Mouse (Mus musculus) B cell, adult 2 months (primary cell): ENCODE results near the gene Arhgap35.
"Not testable (repeated sequence)": the region's sequence is repeated elsewhere in the genome, so short reads cannot be mapped to it uniquely, and the experiment has no call there.

Experiments used
- DNase-seq, 2 experiments: peaks; one replicate each; pipeline ENCODE4 v3.0.0; 2022

The Arhgap35 gene

DNA sequence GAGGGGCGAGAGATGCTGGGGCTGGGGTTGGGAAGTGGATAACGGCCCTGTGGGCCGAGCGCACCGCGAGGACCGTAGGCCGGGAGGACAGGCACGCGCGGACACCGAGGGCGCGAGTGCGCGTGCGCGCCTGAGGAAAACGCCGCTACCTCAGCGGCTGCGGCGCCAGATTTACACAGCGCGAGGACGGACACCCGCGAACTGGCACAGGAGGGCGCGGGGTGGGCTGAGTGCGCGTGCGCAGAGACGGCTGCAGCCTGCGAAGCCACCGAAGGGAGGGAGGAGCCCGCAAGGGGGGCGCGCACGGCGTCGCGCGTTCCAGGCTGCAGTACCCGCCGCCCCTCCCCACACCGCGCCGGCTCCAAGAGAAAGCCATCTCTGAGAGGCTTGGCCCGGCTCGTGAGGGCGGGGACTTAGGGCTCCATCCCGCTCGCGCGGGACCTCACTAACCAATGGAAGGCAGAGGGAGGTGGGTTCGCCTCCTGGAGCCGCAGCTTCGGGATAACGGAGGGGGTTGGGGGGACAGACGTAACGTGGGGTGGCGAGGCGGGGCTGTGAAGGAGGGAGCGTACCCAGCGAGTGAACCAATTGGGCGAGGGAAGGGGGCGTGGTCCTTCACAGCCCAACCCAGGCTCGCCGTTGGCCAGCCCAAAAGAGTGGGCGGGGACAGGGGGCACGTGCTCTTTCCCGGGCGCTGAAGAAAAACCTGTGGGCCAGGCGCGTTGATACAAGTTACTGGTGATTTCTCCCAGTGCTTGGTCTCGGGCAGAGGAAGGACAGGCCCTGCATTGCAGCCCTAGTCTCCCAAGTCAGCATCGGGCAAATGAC lies at the start of gene Arhgap35:
Arhgap35 (minus strand) TSS at position 106 of the 828 bp plus-strand sequence.
- DNase-seq = peak; percentile 96 to 97

DNA sequence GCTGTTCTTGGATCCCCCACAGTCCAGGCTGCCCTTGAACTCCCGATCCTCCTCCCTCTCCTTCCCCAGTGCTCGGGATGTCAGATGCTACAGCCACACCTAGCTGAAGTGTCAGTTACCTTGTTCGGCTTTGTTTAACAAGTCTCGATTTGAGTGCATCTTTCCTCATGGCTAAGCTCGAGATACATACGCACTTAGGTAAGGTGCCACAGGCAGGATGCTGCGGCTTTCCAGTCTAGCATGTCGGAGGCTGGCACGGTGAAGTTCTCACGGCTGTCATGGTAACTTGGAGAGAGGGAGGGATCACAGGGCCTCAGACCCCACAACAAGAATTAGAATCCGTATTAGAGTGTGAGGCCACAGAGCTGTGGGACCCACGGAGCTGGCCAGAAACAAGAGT lies 29.5 kb upstream of the Arhgap35 start:
- no peak for DNase-seq

DNA sequence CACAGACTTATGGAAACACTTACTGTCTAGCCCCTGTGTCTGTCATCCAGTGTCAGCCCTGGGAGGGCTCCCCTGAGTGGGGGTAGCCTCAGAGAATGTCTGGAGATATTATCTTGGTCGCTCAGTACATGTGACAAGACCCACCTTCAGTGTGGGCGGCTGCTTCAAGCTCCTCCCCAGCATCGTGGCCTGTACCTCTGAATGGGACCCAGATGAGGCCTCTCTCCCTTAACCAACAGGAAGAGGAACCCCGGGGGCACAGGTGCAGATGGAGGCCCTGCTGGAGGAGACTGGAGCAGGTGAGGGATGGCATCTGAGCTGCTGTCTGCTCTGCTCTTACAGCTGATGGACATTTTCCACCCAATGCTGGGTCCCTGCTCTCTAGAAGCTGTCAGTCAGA lies 28.3 kb upstream of the Arhgap35 start:
- not testable (repeated sequence) for DNase-seq

DNA sequence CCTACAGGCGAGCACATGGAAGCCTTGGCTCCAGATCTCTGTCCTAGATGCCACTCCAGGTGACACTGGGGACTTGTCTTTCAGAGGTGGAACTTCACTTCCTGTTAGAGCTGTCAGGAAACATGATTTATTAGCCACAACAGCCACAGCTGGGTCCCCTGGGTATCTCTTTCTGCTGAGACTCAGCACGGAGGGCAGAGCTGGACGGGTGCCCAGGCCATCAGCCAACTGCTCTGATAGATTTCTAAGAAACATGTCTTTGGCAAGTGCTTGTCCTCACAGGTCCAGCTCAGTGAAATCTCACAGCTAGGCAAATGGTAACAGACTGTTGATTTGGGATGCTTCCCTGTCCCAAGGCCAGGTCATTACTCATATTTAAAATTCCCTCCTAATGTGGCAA lies 24.2 kb upstream of the Arhgap35 start:
- no peak for DNase-seq

DNA sequence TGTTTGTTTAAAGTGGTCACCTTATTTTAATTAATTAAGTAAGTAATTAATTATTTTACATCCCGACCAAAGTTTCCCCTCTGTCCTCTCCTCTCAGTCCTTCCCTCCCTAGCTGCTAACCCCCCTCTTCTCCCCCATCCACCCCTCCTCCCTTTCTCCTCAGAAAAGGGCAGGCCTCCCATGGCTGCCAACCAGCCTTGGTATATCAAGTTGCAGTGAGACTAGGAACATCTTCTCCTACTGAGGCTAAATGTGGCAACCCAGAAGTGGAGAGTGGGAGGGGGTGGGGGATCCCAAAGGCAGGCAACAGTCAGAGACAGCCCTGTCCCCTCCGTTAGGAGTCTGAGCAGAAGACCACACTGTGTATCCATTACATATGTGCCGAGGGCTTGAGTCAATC lies 20.3 kb upstream of the Arhgap35 start:
- DNase-seq = no peak

DNA sequence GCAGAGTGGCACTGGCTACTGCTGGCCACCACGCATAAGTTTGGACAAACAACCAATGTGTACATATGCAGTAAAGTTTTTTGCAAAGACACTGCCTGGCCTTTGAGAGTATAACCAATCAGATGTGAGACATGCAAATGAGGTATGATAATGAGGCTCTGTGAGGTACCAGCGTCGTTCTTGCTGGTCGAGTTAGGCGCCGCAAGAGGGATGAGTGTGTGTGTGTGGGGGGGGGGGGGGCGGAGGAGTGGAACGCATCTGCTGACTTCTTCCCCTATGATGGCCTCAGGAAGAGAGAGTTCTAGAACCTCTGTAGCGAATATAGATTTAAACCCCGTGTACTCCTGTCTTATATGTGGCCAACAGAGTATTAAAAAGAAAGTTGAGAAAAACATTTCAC lies 19.1 kb upstream of the Arhgap35 start:
- peak in 1 of 2 experiments; percentile 17 for DNase-seq

DNA sequence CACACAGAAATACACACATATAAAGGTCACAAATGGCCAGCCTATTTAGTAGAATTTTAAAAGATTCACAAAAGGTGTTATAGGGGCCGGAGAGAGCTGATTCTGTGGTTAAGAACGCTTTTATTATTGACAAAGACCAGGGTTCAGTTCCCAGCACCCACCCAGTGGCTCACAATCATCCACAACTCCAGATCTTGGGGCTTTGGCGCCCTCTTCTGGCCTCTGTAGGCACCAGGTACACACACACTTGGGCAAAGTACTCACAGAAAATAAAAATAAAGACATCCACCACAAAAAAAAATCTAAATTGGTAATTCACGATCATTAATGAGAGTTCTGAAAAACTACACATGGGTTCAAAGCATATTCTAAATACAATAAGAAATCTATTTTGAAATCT lies 17.1 kb upstream of the Arhgap35 start:
- DNase-seq = peak; percentile 28 to 29

DNA sequence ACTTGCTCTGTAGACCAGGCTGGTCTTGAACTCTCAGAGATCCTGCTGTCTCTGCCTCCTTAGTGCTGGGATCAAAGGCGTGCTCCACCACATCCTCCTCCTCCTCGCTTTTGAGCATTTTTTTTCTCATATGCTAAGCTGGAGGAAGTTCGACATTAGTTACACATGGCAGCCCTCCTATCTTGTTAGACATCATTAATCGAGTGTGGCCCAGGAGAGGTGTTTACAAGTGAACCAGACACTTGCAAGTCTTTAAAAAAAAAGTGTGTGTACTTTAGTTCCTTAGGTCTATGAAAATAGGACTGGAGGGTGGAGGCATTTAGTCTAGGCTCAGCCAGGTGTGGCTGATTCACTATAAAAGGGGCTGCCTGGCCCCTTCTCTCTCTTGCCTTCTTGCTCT lies 16.2 kb upstream of the Arhgap35 start:
- no peak for DNase-seq

DNA sequence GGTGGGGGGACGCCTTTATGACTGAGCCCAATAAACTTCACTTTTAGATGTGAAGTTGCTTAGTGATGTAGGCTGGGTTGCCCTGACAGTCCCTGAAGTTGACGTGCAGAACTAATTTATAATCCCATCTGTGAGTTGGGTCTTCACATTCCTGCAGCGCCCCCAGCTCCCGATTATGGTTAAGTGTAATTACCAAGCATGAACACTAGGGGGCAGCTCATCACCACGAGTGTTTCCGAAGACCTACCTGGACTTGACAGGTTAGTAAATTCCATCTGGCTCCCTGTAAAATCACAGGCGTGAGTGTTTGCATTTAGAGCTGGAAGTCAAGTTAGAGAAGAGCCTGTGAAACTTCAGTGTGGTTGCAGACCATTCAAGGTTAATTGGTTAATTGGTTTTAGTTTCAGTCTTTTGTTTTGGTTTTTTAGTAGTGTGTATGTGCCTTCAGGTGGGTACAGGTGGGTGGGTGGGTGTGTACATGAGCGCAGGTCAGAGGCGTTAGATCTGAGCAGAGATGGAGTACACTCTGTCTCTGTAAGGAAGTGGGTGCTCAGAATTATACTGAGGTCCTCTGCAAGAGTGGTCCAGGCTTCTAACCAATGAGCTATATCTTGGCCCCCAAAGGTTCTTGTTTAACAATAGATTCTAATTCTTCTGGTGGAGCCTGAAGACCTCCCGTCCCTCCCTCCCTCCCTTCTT lies 15.0 kb upstream of the Arhgap35 start:
- peak; percentile 71 to 73 for DNase-seq

DNA sequence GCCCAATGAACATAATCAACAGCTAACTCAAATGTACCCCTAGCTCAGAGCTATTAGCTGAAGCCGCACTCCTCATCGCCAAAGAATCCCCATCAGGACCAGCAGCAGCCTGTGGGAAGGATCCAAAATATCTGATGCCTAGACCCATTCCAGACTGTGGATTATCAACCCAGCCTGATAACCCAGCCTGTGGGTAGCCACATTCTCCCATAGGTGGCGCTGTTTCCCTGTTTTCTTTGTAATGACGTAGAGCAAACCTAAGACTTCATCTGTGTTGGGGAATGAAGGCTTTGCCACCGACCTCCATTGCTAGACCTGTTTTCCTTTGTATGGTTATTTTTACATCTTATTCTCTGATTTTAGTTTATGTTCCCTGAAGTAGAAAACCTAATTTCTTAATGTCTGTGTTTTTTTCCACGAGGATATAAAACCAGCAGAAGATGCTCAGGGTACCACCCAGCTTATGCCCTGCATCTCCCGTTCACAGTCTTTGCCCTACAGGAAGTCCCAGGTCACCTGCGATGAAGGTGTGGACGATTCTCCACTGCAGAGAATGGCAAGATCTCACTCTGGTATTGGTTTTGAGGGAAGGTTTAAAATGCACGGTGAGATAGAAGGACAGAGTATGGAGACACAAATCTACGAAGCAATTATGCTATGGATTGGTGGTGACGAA lies 13.4 kb upstream of the Arhgap35 start:
- peak; percentile 78 to 81 for DNase-seq

DNA sequence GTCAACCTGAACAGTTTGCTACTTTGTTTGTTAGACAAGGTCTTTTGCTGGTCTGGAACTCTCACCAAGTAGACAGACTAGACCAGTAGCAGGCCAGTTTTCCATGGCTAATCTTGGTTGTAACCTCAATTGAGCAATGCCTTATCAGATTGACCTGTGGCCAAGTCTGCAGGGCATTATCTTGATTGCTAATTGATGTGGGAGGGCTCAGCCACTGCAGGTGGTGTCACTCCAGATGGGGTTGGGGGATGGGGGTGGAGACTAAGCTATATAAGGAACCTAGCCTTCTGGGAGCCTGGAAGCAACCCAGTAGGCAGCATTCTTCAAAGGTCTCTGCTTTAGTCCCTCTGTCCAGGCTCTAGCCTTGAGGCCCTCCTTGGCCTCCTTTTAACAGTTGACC lies 8.9 kb upstream of the Arhgap35 start:
- no peak for DNase-seq

DNA sequence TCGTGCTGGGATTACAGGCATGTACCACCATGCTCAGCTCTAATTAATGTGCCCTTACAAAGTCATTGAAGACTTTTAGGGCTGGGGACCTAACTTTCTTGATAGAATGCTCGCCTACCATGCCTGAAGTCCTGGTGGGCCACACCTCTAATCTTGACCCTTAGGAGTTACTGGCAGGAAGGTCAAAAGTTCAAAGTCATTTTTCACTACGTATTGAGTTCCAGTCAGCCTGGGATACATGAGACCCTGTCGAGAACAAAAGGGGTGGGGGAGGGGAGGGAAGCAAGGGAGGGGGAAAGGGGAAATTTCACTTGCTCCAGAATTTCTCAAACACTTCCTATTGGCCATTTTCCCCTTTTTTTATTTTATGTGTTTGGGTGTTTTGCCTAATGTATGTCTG lies 8.3 kb upstream of the Arhgap35 start:
- DNase-seq = no peak

DNA sequence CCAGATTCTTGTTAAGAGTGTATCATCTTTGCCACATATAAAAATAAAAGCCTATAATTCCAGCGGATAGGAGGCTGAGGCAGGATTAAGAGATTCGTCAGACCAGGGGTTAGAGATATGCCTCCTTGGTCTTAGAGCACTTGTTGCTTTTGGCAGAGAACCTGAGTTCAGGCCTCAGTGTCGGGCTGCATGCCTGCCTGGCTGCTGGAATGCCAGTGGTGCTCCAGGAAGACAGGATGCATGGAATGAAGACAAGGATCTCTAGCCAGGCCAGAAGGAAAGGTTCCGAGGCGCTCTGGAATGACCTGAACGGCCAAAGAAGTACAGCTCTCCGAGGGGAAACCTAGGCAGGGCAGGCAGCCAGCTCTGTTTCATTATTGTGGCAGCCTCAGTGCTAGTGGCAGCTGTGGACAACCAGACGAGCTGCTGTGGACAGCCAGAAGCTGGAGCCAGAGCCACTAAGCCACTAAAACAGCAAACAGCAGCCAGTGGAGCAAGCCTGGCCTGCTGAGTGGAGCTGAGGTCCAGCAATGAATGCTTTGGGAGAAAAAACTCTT lies 6.4 kb upstream of the Arhgap35 start:
- DNase-seq = no peak

DNA sequence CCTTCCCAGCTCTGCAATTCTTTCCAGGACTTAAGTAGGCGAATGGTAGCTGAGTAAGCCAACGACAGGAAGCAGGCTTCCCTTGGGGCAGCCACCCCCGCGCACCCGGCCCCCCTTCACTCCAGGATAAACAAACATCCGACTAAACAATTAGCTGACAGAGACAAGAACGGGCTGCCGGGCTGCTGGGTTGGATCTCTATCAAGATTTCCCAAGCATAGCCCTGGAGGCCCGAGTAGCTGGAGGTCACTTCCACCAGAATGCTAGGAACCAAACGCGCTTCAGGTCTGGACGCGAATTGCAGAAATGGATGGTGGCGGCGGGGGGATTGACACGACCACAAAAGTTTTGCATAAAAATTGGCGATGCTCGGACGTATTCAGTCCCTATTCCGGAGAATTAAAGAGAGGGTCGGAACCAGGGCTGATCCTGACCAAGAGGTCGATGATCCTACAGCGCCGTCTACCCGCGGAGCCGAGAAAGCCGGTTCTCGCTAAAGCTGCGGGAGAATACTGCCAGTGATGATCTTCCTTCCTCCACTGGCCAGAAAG lies 3.9 kb upstream of the Arhgap35 start:
- peak; percentile 64 to 67 for DNase-seq

DNA sequence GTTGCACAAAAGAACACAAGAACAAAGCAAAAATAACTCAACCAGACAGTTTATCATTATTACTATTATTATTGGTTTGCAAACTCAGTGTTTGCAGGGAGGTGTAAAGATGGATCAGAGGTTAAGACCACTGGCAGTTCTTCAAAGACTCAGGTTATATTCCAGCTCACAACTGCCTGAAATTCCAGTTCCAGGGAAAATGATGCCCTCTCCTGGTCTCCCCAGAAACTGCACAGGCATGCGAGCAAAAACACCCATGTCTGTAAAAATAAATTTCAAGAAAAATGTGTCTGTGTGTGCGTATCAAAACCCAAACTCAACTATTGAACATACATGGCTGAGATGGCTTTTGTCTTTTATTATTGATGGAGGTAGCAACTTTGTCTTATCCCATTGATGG lies 2.3 kb upstream of the Arhgap35 start:
- DNase-seq = peak in 1 of 2 experiments; percentile 20

DNA sequence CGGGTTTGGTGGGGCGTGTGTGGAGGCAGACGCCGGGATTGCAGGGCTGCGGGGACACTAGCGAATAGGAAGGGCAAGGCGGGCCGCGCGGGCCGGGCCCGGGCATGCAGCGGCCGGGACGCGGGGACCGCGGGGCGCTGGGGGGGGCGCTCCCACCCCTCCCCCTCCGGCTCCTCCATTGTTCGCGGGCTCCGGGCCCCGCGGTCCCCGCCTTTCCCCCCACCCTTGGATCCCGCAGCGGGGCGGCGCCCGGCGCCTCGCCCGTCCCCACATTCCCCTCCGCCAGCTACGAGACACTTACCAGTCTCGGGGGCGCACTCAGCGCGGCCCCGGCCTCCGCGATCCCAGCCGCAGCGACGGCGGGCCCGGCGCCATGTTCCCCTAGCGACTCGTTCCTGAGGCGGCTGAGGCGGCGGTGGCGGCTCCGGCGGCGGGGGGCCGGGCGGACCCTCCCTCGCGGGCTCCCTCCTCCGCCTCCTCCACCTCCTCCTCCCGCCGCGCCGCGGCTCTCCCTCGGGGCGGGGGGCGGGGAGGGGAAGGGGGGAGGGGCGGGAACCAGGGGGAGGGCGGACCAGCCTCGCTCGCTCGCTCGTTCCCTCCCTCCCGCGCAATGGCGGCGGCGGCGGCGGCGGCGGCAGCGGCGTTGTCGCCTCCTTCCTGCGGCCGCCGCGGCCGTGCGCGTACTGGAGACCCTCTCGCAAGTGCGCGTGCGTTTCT lies 464 bp downstream of the Arhgap35 start:
- peak in 1 of 2 experiments; percentile 39 for DNase-seq

DNA sequence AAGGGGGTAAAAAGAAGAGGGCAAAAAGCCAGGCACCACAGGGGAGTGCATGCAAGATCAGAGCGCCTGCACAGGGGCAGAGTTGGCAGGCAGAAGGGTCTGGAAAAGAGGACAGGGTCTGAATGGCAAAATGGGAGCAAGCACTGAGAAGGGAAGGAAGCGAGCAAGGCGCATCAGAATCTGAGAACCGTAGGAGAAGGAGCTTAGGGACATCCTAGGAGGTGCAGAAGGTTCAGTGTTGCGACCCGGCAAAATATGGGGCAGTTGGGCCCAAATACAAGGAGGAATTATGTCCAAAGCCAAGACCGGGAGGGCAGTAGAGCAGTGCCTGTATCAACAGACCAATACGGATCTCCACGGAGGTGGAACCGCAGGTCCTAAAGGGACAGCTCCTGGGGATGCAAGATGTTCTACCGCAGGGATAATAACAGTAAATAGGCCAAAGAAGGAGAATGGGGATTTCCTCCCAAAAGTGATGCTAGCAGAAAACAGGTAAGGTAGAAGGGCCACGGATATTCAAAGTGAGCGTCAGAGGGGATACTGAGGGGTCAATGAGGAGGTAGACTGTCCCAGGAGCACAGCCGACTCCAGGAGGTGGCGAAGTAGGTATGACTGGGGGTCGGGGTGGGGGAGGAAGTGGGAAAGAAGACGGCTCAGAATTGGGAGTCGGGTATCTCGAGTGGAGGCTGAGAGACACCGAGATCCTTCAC lies 1.2 kb downstream of the Arhgap35 start:
- DNase-seq = peak in 1 of 2 experiments; percentile 6

DNA sequence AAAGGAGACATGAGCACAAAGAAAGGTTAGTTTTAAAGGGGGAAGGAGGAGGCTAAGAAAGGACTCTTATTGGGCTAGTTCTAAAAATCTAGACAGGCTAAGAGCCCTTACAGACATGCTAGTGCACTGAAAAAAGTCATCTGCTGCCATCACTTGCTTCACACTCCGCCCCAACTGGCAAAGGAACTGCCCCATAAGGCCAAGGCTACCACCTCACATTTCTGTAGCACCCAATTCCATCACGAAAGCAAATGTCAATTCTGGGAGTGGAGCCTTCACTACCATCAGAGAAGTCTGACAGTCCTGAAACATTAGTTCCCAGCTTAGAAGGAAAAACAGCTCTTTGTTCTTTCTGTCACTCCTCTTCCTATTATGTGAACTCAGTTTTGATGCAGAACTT lies 4.4 kb downstream of the Arhgap35 start:
- DNase-seq = no peak

DNA sequence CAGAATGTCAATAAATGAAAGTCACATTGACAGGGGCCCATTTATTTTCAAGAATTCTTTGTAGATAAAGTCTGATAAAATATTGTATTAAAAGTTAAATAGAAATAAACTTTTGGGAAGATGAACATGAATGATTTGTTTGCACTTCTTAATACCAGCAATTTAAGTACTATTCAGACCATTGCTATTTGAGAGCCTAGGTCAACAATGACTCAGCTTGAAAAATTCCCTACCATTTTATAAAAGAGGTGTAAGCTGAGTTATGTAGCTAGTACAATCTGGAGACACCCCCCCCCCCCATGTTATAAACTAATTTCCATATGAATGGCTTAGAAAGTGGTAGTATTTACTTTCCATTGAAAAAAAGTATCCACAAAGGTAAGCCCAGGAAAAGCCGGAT lies 5.8 kb downstream of the Arhgap35 start:
- no peak for DNase-seq

DNA sequence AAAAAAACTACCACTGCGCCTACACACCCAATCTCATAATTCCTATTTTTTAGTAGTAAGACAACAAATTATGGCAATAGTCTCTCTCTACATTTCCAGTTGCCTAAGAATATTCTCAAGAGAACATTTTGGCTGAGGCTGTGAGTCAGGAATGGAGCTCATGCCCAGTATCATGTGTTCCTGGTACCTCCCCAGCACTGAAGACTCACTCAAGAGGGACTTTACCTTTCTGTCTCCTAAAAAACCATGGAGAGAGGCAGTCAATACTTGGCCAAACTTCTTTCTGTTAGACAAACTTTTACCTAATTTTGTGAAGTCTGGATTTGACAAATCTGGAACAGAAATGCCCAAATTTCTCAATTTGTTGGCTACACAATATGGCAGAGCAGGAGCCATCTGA lies 6.7 kb downstream of the Arhgap35 start:
- DNase-seq = no peak

DNA sequence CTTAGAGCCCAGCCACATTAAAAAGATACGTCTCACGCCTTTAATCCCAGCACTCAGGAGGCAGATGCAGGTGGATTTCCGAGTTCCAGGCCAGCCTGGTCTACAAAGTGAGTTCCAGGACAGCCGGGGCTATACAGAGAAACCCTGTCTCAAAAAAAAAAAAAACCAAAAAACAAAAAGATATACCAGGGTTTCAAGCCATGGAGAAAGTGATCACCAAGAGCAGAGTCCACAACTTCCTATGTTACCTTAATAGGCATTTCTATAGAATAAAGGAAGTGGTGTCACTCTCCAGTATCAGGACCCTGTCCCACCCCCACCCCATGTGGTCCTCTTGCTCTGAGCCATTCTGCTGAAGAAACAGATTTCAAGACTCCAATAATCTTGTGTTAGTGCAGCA lies 8.0 kb downstream of the Arhgap35 start:
- not testable (repeated sequence) for DNase-seq

DNA sequence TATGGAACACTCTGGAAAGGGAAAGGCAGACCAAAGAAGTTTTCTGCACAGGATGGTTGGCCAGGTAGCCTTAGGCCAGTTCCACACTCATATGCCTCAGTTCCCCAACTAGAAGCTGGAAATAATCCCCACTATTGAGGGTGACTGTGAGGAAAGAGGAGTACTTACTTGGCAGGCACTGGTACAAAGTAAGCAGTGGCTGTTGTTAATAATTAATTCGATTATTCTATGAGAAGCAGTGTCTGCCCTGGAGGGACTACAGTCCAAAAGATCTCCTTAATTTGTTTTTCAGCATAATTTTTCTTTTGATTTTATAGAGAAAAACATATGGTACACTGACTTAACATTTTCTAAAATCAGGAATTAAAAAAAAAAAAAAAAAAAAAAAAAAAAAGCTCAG lies 10.7 kb downstream of the Arhgap35 start:
- DNase-seq = no peak
